Mouse (Mus musculus): ENCODE measurements around the gene Tpm4.

DNA sequence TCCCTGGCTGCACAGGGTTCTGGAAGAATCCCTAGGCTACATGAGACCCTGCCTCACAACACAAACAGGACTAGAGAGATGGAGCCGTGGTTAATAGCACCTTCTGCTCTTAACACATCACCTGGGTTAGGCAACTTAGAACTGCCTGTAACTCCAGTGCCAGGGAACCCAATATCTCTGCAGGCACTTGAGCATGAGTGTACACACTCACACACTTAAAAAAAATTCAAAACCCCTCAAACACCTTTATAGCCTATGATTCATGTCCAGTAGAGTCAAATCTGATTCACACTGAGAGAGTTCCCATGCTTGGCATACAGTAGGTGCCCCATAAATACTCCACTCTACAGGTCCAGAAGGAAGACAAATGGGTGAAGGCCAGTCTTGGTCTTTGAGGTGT lies 2.4 kb upstream of the Tpm4 start:
- TF ChIP-seq CTCF (IDR thresholded peaks at IDR 0.05; ENCODE audit: low read depth) (no peak), EP300 (IDR thresholded peaks at IDR 0.05; ENCODE audit: low read depth) (no peak)

Measured in liver, postnatal 0 days (tissue).